Mouse (Mus musculus) hindbrain, postnatal 0 days (tissue): ENCODE results near the gene Zswim3. TPM values are rescaled to one million over a fixed set of nuclear protein-coding genes. Genes with fewer than 3 reads are reported as not detected.
A peak's percentile ranks its signal among the peaks of the same experiment; 100 is the strongest.

Experiments
- ATAC-seq: fragments of 200-750 bp; cut with Nextera tagmentation; 2 replicates; pipeline ENCODE4 v1.8.0; 2017; ENCODE audit warnings: mild to moderate bottlenecking, moderate TSS enrichment, moderate library complexity
- DNase-seq: peaks from one replicate; pipeline ENCODE4 v3.0.0-alpha.2; 2015; ENCODE audit warnings: low spot score
- H3K27ac ChIP-seq: fragments of 300-500 bp; sonication (generic); 2 replicates; pipeline ENCODE4 v1.5.1; 2014; ENCODE audit warnings: mild to moderate bottlenecking
- H3K27me3 ChIP-seq: fragments of 300-500 bp; sonication (generic); 2 replicates; pipeline ENCODE4 v1.6.1; 2014; ENCODE audit warnings: low read length, mixed read lengths; ENCODE audit not compliant: insufficient read depth
- H3K36me3 ChIP-seq: fragments of 300-500 bp; sonication (generic); 2 replicates; pipeline ENCODE4 v1.6.1; 2014; ENCODE audit warnings: low read length, mixed read lengths; ENCODE audit not compliant: insufficient read depth
- H3K4me1 ChIP-seq: fragments of 300-500 bp; sonication (generic); 2 replicates; pipeline ENCODE4 v1.6.1; 2014; ENCODE audit warnings: antibody characterized with exemption, low read length, mixed read lengths; ENCODE audit not compliant: insufficient read depth
- H3K4me2 ChIP-seq: fragments of 300-500 bp; sonication (generic); 2 replicates; pipeline ENCODE4 v1.6.1; 2014; ENCODE audit warnings: low read depth, mild to moderate bottlenecking, low read length, moderate library complexity, mixed read lengths
- H3K4me3 ChIP-seq: fragments of 300-500 bp; sonication (generic); 2 replicates; pipeline ENCODE4 v1.5.1; 2014; ENCODE audit warnings: low read length
- H3K9ac ChIP-seq: fragments of 300-500 bp; sonication (generic); replicated peaks from 2 replicates; pipeline ENCODE4 v1.6.1; 2014; ENCODE audit warnings: mild to moderate bottlenecking, low read length, moderate library complexity, mixed read lengths
- H3K9me3 ChIP-seq: fragments of 300-500 bp; sonication (generic); 2 replicates; pipeline ENCODE4 v1.6.1; 2016; ENCODE audit warnings: low read length, mixed read lengths
- CTCF ChIP-seq: IDR thresholded peaks from 2 replicates; pipeline ENCODE4 v1.5.1; 2016; ENCODE audit warnings: antibody characterized with exemption, control low read depth, low read depth
- WGBS: fragments of 180-500 bp; shearing (Covaris S2); extraction: QIAGEN DNeasy Blood & Tissue Kit; methylation state at CpG from one replicate; pipeline ENCODE4 v1.1.7; 2014; 5-methylcytosine and 5-hydroxymethylcytosine counted together
- polyA plus RNA-seq: library from polyadenylated mRNA; unstranded; fragments of >200 nt; fragmentation: Nextera tagmentation; extraction: Ambion mirVana; gene quantifications from 2 replicates; pipeline ENCODE4 v1.2.1, GENCODE M21; 2015
- total RNA-seq: library from RNA; depleted of rRNA; stranded (reverse); fragments of >200 nt; gene quantifications from 2 replicates; pipeline ENCODE4 v1.2.3, GENCODE M21; 2014; rRNA removed

Gene Zswim3
- 6.4 and 8.3 TPM in 2 replicates for total RNA-seq
- 5.2 and 5.5 TPM in 2 replicates for polyA plus RNA-seq

GRCm38 (mm10) chr2:164804533-164805331, at the start of gene Zswim3, which contains the start of gene Acot8:
Gene Zswim3 (plus strand): TSS chr2:164805098.
Gene Acot8 (minus strand): TSS chr2:164804882.
- Histone ChIP-seq H3K9me3 (no peaks in the 10 kb centered on the region), H3K4me2 (peak within 1 kb of the TSS; percentile 89), H3K4me1 (peaks cover 4% of the 10 kb centered on the region; the same call in 1 of the 2 replicates), H3K36me3 (peaks cover 12% of the 10 kb centered on the region; the same call in 1 of the 2 replicates), H3K27ac (peak within 1 kb of the TSS; percentile 90), H3K9ac (peak within 1 kb of the TSS; percentile 74), H3K27me3 (no peaks in the 10 kb centered on the region), H3K4me3 (peak within 1 kb of the TSS; percentile 80)
- under 1% methylated on average over 47 of the region's 47 CpGs for WGBS
- peak; percentile 99 for DNase-seq
- peak; percentile 97 for ATAC-seq
- 0 out of 2 replicates have a peak, but pooled peaks have one; percentile 5 for TF ChIP-seq CTCF

DNA sequence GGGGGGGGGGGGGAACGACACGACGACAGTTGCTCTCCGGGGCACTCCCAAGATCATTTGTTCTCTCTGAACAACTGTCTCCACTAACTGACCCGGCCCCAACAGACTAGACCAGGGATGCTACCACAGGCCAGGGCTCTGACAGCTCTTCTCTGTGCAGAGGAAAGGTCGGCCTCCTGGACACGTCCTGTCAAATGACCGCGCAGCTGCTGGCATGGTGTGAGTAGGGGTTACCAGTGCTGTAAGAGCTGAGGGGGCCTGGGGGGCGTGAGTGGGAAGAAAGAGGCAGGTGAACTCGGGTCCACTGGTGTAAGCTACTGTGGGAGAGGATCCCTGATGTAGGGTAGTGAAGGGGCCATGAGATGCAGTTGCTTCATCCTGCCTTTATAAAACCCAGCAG, 47.1 kb upstream of the Zswim3 start:
- DNase-seq (no peak), ATAC-seq (no peak)
- Histone ChIP-seq H3K9ac (no peak overlapping the region), H3K4me3 (no peak overlapping the region), H3K36me3 (peaks cover 73% of the 10 kb centered on the region), H3K4me1 (no peaks in the 10 kb centered on the region), H3K27ac (no peak overlapping the region), H3K4me2 (no peak overlapping the region), H3K27me3 (no peaks in the 10 kb centered on the region), H3K9me3 (no peaks in the 10 kb centered on the region)
- TF ChIP-seq CTCF, result no peak
- WGBS, result 90% methylated on average over 9 of the region's 11 CpGs

- Histone ChIP-seq H3K27ac (no peak overlapping the region), H3K9ac (no peak overlapping the region), H3K9me3 (no peaks in the 10 kb centered on the region), H3K4me1 (no peaks in the 10 kb centered on the region), H3K4me3 (no peak overlapping the region), H3K4me2 (no peak overlapping the region), H3K36me3 (peaks cover 72% of the 10 kb centered on the region), H3K27me3 (no peaks in the 10 kb centered on the region)
- no peak for TF ChIP-seq CTCF
- DNase-seq, result no peak
- 91% methylated on average over 1 of the region's 1 CpGs for WGBS
- ATAC-seq, result no peak
Observed at GRCm38 (mm10) chr2:164758692-164759091, 46.2 kb upstream of the Zswim3 start.

DNA sequence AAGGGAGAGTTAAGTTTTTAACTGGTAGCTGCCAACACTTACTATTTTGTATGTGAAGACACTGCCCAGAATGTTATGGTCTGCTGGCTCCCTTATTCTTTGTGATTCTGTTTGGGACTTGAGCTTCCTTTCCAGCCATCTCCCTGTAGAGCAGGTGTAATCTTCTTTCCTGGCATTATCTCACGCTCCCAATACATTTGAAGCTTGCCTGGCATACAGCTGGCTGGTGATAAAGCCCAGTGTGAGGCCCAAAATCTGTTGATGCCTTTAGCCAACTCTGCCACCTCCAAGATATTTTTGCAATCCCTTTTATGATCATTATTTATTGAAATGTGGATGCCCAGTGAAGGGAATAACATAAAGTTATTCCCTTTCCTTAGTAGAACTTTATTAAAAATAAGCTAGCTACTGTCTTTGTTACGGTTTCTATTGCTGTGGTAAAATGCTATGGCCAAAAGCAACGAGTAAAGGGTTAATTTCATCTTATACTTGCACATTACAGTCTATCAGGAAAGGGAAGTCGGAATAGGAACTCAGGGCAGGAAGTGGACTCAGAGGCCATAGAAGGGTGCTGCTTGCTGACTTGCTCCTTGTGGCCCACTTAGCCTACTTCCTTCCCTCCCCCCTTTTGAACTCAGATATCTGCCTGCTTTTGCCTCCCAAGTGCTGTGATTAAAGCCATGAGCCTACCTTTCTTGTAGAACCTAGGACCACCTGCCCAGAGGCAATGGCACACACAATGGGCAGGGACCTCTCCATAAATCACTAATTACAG, 44.7 kb upstream of the Zswim3 start:
- Histone ChIP-seq H3K27ac (peak overlapping the region; percentile 51; the same call in 1 of the 2 replicates), H3K9ac (no peak overlapping the region), H3K36me3 (peaks cover 61% of the 10 kb centered on the region), H3K9me3 (no peaks in the 10 kb centered on the region), H3K4me2 (no peak overlapping the region), H3K27me3 (no peaks in the 10 kb centered on the region), H3K4me3 (no peak overlapping the region), H3K4me1 (no peaks in the 10 kb centered on the region)
- ATAC-seq (no peak), DNase-seq (no peak)
- 87% methylated on average over 4 of the region's 4 CpGs for WGBS
- no peak for TF ChIP-seq CTCF

DNA sequence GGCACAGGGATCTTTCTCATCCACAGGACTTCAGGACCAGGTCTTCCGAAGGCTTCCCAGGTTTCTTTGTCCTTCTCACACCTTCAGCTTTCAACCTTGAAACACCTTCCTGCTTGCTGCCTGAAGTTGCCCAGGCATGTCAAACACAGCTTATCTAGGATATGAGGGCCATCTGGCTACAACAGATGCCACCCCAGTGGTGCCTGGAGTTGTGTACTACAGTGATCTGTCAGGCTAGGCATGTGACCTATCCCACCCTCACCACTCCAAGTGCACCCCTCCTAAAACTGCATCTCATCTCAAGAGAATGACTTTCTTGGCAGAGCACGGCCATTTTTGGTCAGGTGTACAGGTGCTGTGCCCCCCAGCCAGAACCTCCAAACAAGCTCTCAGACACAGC, 43.4 kb upstream of the Zswim3 start:
- Histone ChIP-seq H3K27ac (peak overlapping the region; percentile 51), H3K36me3 (peaks cover 61% of the 10 kb centered on the region), H3K4me1 (no peaks in the 10 kb centered on the region), H3K27me3 (no peaks in the 10 kb centered on the region), H3K9me3 (no peaks in the 10 kb centered on the region), H3K9ac (no peak overlapping the region), H3K4me3 (no peak overlapping the region), H3K4me2 (no peak overlapping the region)
- ATAC-seq (peak; percentile 53; the same call in 1 of the 2 replicates), DNase-seq (peak; percentile 51)
- TF ChIP-seq CTCF, result no peak
- WGBS, result 79% methylated on average over 2 of the region's 2 CpGs

- Histone ChIP-seq H3K9me3 (no peaks in the 10 kb centered on the region), H3K36me3 (peaks cover 63% of the 10 kb centered on the region), H3K4me1 (no peaks in the 10 kb centered on the region), H3K4me3 (no peak overlapping the region), H3K4me2 (no peak overlapping the region), H3K27ac (no peak overlapping the region; the same call in 1 of the 2 replicates), H3K9ac (no peak overlapping the region), H3K27me3 (no peaks in the 10 kb centered on the region)
- DNase-seq (no peak), ATAC-seq (no peak)
- 94% methylated on average over 4 of the region's 4 CpGs for WGBS
- TF ChIP-seq CTCF, result no peak
Observed at GRCm38 (mm10) chr2:164761971-164762370, 42.9 kb upstream of the Zswim3 start.
